8 mouse cellular contexts compared by ENCODE assay signal in genomic region chr4:148901275-148902052, GRCm38 (mm10).
DNase-seq lines count a peak whose midpoint lies in the region; ATAC-seq and TF ChIP-seq lines count a peak whose summit lies in the region.

No protein-coding gene starts in this region.

- H3K27me3 ChIP-seq in erythroblast, embryonic 14.5 days (ENCODE audit: control insufficient read depth): peaks cover 55% of the 10 kb centered on the region
- peaks cover 39% of the 10 kb centered on the region for H3K27me3 ChIP-seq in forebrain, postnatal 0 days (ENCODE audit: insufficient read depth, low read length)
- H3K27me3 ChIP-seq in liver, embryonic 12.5 days (replicated peaks): peaks cover 94% of the 10 kb centered on the region

- under 1% methylated on average over 56 of the region's 64 CpGs for WGBS in forebrain, postnatal 0 days
- 1% methylated on average over 62 of the region's 64 CpGs for WGBS in liver, embryonic 12.5 days (ENCODE audit: insufficient replicate concordance)

- no peaks in the 10 kb centered on the region for H3K9me3 ChIP-seq in erythroblast, embryonic 14.5 days (ENCODE audit: control insufficient read depth, low read length)
- no peaks in the 10 kb centered on the region for H3K9me3 ChIP-seq in forebrain, postnatal 0 days (ENCODE audit: low read length)
- no peaks in the 10 kb centered on the region for H3K9me3 ChIP-seq in liver, embryonic 12.5 days (replicated peaks)

- TF ChIP-seq CTCF in forebrain, postnatal 0 days (IDR thresholded peaks at IDR 0.05; ENCODE audit: low read depth): no peak

- no peak for DNase-seq in forebrain, postnatal 0 days
- peak; percentile 21 to 23 for DNase-seq in spleen, postnatal 36 days (ENCODE audit: low spot score in 2 of 2)
- no peak for DNase-seq in layer of hippocampus, postnatal 10 days (ENCODE audit: low spot score in 2 of 2)
- DNase-seq in right cerebral cortex, adult 2 months (ENCODE audit: low spot score in 2 of 2): no peak

- peak overlapping the region; percentile 56 for H3K4me3 ChIP-seq in erythroblast, embryonic 14.5 days (replicated peaks)
- H3K4me3 ChIP-seq in forebrain, postnatal 0 days (ENCODE audit: low read depth, low read length): peak overlapping the region; percentile 66
- H3K4me3 ChIP-seq in liver, embryonic 12.5 days: peak overlapping the region; percentile 65

- peak overlapping the region; percentile 31; the same call in 1 of the 2 replicates for H3K9ac ChIP-seq in forebrain, postnatal 0 days
- H3K9ac ChIP-seq in liver, embryonic 12.5 days: peak overlapping the region; percentile 45; the same call in 1 of the 2 replicates

- no peaks in the 10 kb centered on the region for H3K36me3 ChIP-seq in erythroblast, embryonic 14.5 days (ENCODE audit: control insufficient read depth)
- H3K36me3 ChIP-seq in forebrain, postnatal 0 days (ENCODE audit: insufficient read depth): no peaks in the 10 kb centered on the region
- no peaks in the 10 kb centered on the region for H3K36me3 ChIP-seq in liver, embryonic 12.5 days

- no peak for ATAC-seq in erythroblast, adult 5-6 weeks (replicated peaks; ENCODE audit: low FRiP score, poor library complexity, severe bottlenecking)
- peak; percentile 28 for ATAC-seq in CD4-positive, CD25-positive, alpha-beta regulatory T cell, adult 4 months
- no peak for ATAC-seq in forebrain, postnatal 0 days
- no peak for ATAC-seq in liver, embryonic 12.5 days

- peaks cover 12% of the 10 kb centered on the region for H3K4me1 ChIP-seq in erythroblast, embryonic 14.5 days (ENCODE audit: control insufficient read depth)
- 0 out of 2 replicates have a peak, but pooled peaks cover 3% of the 10 kb centered on the region for H3K4me1 ChIP-seq in forebrain, postnatal 0 days (ENCODE audit: insufficient read depth)
- H3K4me1 ChIP-seq in liver, embryonic 12.5 days: peaks cover 24% of the 10 kb centered on the region

- H3K4me2 ChIP-seq in forebrain, postnatal 0 days (ENCODE audit: low read depth): peak overlapping the region; percentile 98
- peak overlapping the region; percentile 96 for H3K4me2 ChIP-seq in liver, embryonic 12.5 days

- no peak overlapping the region for H3K27ac ChIP-seq in forebrain, postnatal 0 days (ENCODE audit: low read depth, low read length)
- no peak overlapping the region for H3K27ac ChIP-seq in liver, embryonic 12.5 days

Comparison
In these comparisons a context has a peak if more than half of its experiments do, and no peak if none do; other contexts are left out.
1. DNase-seq: peak in spleen, postnatal 36 days (2 of 2); none in forebrain, postnatal 0 days (single experiment), layer of hippocampus, postnatal 10 days (0 of 2) and right cerebral cortex, adult 2 months (0 of 2).
2. Peak in every context shown above with its lines, with median percentiles within 50 percentile points of each other: H3K4me3 ChIP-seq.